Mouse (Mus musculus): Measurements from ENCODE around the gene Vmn2r20.
"Not testable (repeated sequence)": the region's sequence is repeated elsewhere in the genome, so short reads cannot be mapped to it uniquely, and the experiment has no call there.

Vmn2r20 gene

GRCm38 (mm10) chr6:123418016-123418415, at the start of gene Vmn2r20:
Gene Vmn2r20 (minus strand): TSS chr6:123418116.
- DNase-seq (ENCODE audit: low read depth), result not testable (repeated sequence)

DNA sequence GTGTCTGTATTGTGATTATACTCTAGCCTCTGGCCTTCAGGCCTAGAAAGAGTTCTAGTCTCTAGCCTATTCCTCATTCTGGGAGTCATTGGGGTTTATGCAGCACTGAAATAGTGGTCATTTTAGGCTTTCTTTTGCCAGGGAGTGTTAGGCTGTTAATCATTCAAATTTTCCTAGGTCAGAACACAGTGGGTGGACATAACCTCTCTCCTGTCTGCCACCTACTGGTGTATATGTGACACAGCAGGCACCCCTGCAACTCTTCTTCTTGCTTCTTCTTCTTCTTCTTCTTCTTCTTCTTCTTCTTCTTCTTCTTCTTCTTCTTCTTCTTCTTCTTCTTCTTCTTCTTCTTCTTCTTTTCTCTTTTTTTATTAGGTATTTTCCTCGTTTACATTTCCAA, 6.5 kb upstream of the Vmn2r20 start:
- DNase-seq (ENCODE audit: low read depth), result not testable (repeated sequence)

DNA sequence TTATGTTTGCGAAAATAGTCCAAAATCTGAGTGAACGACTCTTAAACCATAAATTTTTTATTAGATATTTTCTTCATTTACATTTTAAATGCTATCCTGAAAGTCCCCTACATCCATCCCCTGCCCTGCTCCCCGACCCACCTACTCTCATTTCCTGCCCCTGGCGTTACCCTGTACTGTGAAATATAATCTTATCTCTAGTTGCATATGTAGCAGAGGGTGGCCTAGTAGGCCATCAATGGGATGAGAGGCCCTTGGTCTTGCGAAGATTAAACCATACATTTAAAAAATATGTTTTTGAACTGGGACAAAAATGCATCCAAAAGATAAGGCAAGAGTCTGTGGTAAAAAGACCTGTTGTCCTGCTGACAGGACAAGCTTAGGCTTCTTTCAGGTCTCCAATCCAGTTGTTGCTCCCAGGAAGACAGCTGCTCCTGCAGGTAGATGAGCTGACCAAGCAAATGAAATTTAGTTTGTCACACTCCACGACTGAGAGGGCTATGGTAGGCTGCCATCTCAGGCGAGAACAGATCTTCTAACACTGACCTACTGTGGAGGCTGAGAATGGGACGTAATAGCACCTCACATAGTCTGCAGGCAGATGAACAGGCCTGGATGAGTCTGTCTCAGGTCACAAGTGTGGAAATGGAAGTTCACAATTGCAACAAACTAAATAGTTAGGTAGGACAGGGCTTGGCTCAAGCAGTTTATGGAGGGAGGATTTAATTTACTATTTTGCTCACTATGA, 10.8 kb downstream of the Vmn2r20 start:
- DNase-seq (ENCODE audit: low read depth), result not testable (repeated sequence)

- DNase-seq (ENCODE audit: low read depth), result not testable (repeated sequence)
Measured at GRCm38 (mm10) chr6:123388824-123389223, 29.1 kb downstream of the Vmn2r20 start.

GRCm38 (mm10) chr6:123346141-123346540, 71.8 kb downstream of the Vmn2r20 start:
- no peak for DNase-seq (ENCODE audit: low read depth)

GRCm38 (mm10) chr6:123340093-123340492, 77.8 kb downstream of the Vmn2r20 start:
- DNase-seq (ENCODE audit: low read depth), result no peak

GRCm38 (mm10) chr6:123332503-123332902, 85.4 kb downstream of the Vmn2r20 start:
- DNase-seq (ENCODE audit: low read depth), result no peak
